Mouse (Mus musculus): ENCODE measurements around the gene Macrod2.

- no peak for TF ChIP-seq CTCF (IDR thresholded peaks at IDR 0.05; ENCODE audit: low read depth, low read length)
- TF ChIP-seq POLR2A (IDR thresholded peaks at IDR 0.05; ENCODE audit: extremely low read depth, insufficient read depth, low read length), result no peak
These were observed 470.5 kb downstream of the Macrod2 start for GRCm38 (mm10) chr2:140865636-140866035.
